Mouse (Mus musculus): ENCODE data around the gene Olfr1348. TPM values are rescaled to one million over a fixed set of nuclear protein-coding genes. Genes with fewer than 3 reads are reported as not detected.

Olfr1348 gene
- polyA plus RNA-seq, 1 experiment from 2014 or later, result not detected

Other genes starting within 250 kb of the Olfr1348 start
- gene Zfp667, start 222.2 kb downstream of the Olfr1348 start, polyA plus RNA-seq (2015; fragmentation: Nextera tagmentation; extraction: Ambion mirVana), result 8.1 and 9.3 TPM in 2 replicates
- gene Zfp583, start 177.5 kb downstream of the Olfr1348 start, polyA plus RNA-seq (2015; fragmentation: Nextera tagmentation; extraction: Ambion mirVana), result 4.5 and 4.8 TPM in 2 replicates
- 1.6 and 2.7 TPM in 2 replicates for gene Gm3854, start 165.0 kb downstream of the Olfr1348 start, polyA plus RNA-seq (2015; fragmentation: Nextera tagmentation; extraction: Ambion mirVana)
- 1.6 and 1.9 TPM in 2 replicates for gene Zfp78, start 145.5 kb downstream of the Olfr1348 start, polyA plus RNA-seq (2015; fragmentation: Nextera tagmentation; extraction: Ambion mirVana)
- gene Zfp28, start 125.5 kb downstream of the Olfr1348 start, polyA plus RNA-seq (2015; fragmentation: Nextera tagmentation; extraction: Ambion mirVana), result 6.9 and 7.6 TPM in 2 replicates
- gene Smim17, start 110.0 kb downstream of the Olfr1348 start, polyA plus RNA-seq (2015; fragmentation: Nextera tagmentation; extraction: Ambion mirVana), result 0.23 and 0.26 TPM in 2 replicates
- gene Gm20715, start 98.5 kb downstream of the Olfr1348 start, polyA plus RNA-seq (2015; fragmentation: Nextera tagmentation; extraction: Ambion mirVana), result not detected in 2 replicates
- gene Olfr1344, start 70.1 kb downstream of the Olfr1348 start, polyA plus RNA-seq (2015; fragmentation: Nextera tagmentation; extraction: Ambion mirVana), result not detected in 2 replicates
- gene Olfr1336, start 52.6 kb downstream of the Olfr1348 start, polyA plus RNA-seq (2015; fragmentation: Nextera tagmentation; extraction: Ambion mirVana), result not detected in 2 replicates
- gene Olfr1346, start 41.6 kb downstream of the Olfr1348 start, polyA plus RNA-seq (2015; fragmentation: Nextera tagmentation; extraction: Ambion mirVana), result not detected in 2 replicates
- not detected in 2 replicates for gene Olfr5, start 21.8 kb downstream of the Olfr1348 start, polyA plus RNA-seq (2015; fragmentation: Nextera tagmentation; extraction: Ambion mirVana)
- not detected in 2 replicates for gene Olfr1347, start 9.0 kb downstream of the Olfr1348 start, polyA plus RNA-seq (2015; fragmentation: Nextera tagmentation; extraction: Ambion mirVana)
- gene Olfr1349, start 14.2 kb upstream of the Olfr1348 start, polyA plus RNA-seq (2015; fragmentation: Nextera tagmentation; extraction: Ambion mirVana), result not detected in 2 replicates
- not detected in 2 replicates for gene Olfr1350, start 56.1 kb upstream of the Olfr1348 start, polyA plus RNA-seq (2015; fragmentation: Nextera tagmentation; extraction: Ambion mirVana)
- 5.3 and 6.3 TPM in 2 replicates for gene Zim1, start 187.7 kb upstream of the Olfr1348 start, polyA plus RNA-seq (2015; fragmentation: Nextera tagmentation; extraction: Ambion mirVana)
- gene Peg3, start 221.7 kb upstream of the Olfr1348 start, polyA plus RNA-seq (2015; fragmentation: Nextera tagmentation; extraction: Ambion mirVana), result 134 and 157 TPM in 2 replicates
- 5.7 and 6.2 TPM in 2 replicates for gene Usp29, start 221.8 kb upstream of the Olfr1348 start, polyA plus RNA-seq (2015; fragmentation: Nextera tagmentation; extraction: Ambion mirVana)